ENCODE assay signal across 8 mouse cellular contexts in the genomic region with DNA sequence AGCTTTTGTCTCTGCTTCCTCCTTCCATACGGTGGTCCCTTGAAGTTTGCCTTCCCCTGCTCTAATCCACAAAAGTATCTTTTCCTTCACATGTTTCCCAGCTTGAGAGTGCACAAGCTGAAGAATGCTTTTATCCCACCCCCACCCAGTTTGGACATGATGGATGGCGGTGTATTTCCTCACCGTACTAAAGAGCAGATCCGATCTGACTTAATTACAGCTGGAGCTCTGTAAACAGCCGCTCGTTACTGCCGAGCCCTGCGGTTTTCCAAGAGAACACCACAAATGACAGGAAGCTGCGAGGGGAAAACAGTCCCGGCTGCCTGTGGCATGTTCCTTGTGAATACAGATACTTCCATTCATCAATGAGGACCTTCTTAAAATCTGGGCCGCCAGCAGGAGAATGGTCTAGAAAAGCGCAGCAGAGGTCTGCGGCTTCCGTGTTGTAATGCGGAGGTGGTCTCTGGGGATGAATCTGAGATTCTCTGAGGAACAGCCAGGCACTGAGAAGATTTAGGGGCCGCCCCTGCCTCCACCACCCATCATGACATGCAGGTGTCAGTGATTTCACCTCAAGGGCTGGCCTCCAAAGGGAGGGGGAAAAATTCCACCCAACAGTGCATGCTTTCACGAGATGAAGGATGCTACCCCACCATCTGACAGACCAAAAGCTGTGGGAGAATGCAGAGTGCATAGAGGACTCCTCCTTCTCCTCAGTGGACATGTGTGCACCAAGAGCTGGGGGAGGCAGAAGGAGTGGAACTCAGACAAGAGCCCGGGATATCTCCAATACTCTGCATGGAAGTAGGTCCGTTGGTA.
A peak's percentile ranks its signal among the peaks of the same experiment; 100 is the strongest.
DNase-seq lines count a peak whose midpoint lies in the region; ATAC-seq and TF ChIP-seq lines count a peak whose summit lies in the region.

No protein-coding gene starts in this region.

- no peak for ATAC-seq in CD4-positive, CD25-positive, alpha-beta regulatory T cell, adult 4 months

- H3K27ac ChIP-seq in thymus, adult 2 months (ENCODE audit: control insufficient read depth, insufficient read depth, low read length) = no peak overlapping the region

- peaks cover 6% of the 10 kb centered on the region; the same call in 1 of the 2 replicates for H3K4me1 ChIP-seq in thymus, adult 2 months (replicated peaks; ENCODE audit: control insufficient read depth, insufficient read depth, low read length)

- H3K36me3 ChIP-seq in thymus, adult 2 months (ENCODE audit: control insufficient read depth, insufficient read depth, low read length) = no peaks in the 10 kb centered on the region

- TF ChIP-seq POLR2A in thymus, adult 2 months (IDR thresholded peaks at IDR 0.05; ENCODE audit: control insufficient read depth, extremely low read depth, insufficient read depth, low read length, poor library complexity) = no peak

- DNase-seq in adrenal gland, adult 2 months = peak; percentile 13
- no peak for DNase-seq in adrenal gland, postnatal 4 days (ENCODE audit: low spot score in 2 of 2)
- peak; percentile 13 for DNase-seq in thymus, postnatal 0 days (ENCODE audit: low spot score)
- DNase-seq in thymus, adult 2 months = no peak
- peak; percentile 31 for DNase-seq in kidney, adult 11 months
- peak; percentile 71 for DNase-seq in lung, postnatal 10 days
- DNase-seq in layer of hippocampus, adult 9-10 months (ENCODE audit: low spot score) = no peak

- 15% methylated on average over 19 of the region's 19 CpGs for WGBS in thymus, adult 2 months

- no peak for TF ChIP-seq CTCF in thymus, adult 2 months (IDR thresholded peaks at IDR 0.05; ENCODE audit: borderline replicate concordance, control insufficient read depth, extremely low read depth, insufficient read depth, low read length, poor library complexity)

- H3K27me3 ChIP-seq in thymus, adult 2 months (ENCODE audit: control insufficient read depth, insufficient read depth, low read length) = no peaks in the 10 kb centered on the region

- no peak overlapping the region for H3K4me3 ChIP-seq in thymus, adult 2 months (ENCODE audit: control insufficient read depth, insufficient read depth, low read length)

Comparison
In these comparisons a context has a peak if more than half of its experiments do, and no peak if none do; other contexts are left out.
1. DNase-seq: peak in adrenal gland, adult 2 months (single experiment), thymus, postnatal 0 days (single experiment), kidney, adult 11 months (single experiment) and lung, postnatal 10 days (single experiment); none in adrenal gland, postnatal 4 days (0 of 2), thymus, adult 2 months (single experiment) and layer of hippocampus, adult 9-10 months (single experiment).